Mouse (Mus musculus): Measurements from ENCODE around the gene Ube4b.

The Ube4b gene

GRCm38 (mm10) chr4:149305761-149306711 lies 120.5 kb downstream of the Ube4b start:
- no peak for DNase-seq (ENCODE audit: low spot score in 2 of 2)

GRCm38 (mm10) chr4:149304466-149304865 lies 122.1 kb downstream of the Ube4b start:
- DNase-seq (ENCODE audit: low spot score in 2 of 2) = no peak

- no peak for DNase-seq (ENCODE audit: low spot score in 2 of 2)
Observed at GRCm38 (mm10) chr4:149303502-149303901, 123.0 kb downstream of the Ube4b start.

GRCm38 (mm10) chr4:149302751-149303150 lies 123.8 kb downstream of the Ube4b start:
- DNase-seq (ENCODE audit: low spot score in 2 of 2) = no peak

- DNase-seq (ENCODE audit: low spot score in 2 of 2) = no peak
Observed at GRCm38 (mm10) chr4:149302136-149302535, 124.4 kb downstream of the Ube4b start.

- DNase-seq (ENCODE audit: low spot score in 2 of 2) = no peak
Observed at GRCm38 (mm10) chr4:149296501-149296900, 130.0 kb downstream of the Ube4b start.

GRCm38 (mm10) chr4:149292984-149293383 lies 133.6 kb downstream of the Ube4b start:
- no peak for DNase-seq (ENCODE audit: low spot score in 2 of 2)

GRCm38 (mm10) chr4:149291061-149291460 lies 135.5 kb downstream of the Ube4b start:
- no peak for DNase-seq (ENCODE audit: low spot score in 2 of 2)

GRCm38 (mm10) chr4:149290157-149290750 lies 136.3 kb downstream of the Ube4b start:
- DNase-seq (ENCODE audit: low spot score in 2 of 2) = peak in 1 of 2 experiments; percentile 16

- DNase-seq (ENCODE audit: low spot score in 2 of 2) = no peak
Observed at GRCm38 (mm10) chr4:149286287-149287137, 140.0 kb downstream of the Ube4b start.

GRCm38 (mm10) chr4:149285691-149286090 lies 140.9 kb downstream of the Ube4b start:
- DNase-seq (ENCODE audit: low spot score in 2 of 2) = no peak

- no peak for DNase-seq (ENCODE audit: low spot score in 2 of 2)
Observed at GRCm38 (mm10) chr4:149283018-149283417, 143.5 kb downstream of the Ube4b start.

GRCm38 (mm10) chr4:149282025-149282738 lies 144.4 kb downstream of the Ube4b start:
- DNase-seq (ENCODE audit: low spot score in 2 of 2) = no peak
